Mouse (Mus musculus) lung, postnatal 0 days (tissue): ENCODE results near the gene Acsl1. TPM values are rescaled to one million over a fixed set of nuclear protein-coding genes. Genes with fewer than 3 reads are reported as not detected.

ENCODE experiments used
- ATAC-seq: fragments of 200-750 bp; cut with Nextera tagmentation; 2 replicates; pipeline ENCODE4 v1.8.0; 2017; ENCODE audit warnings: moderate library complexity
- DNase-seq: peaks from one replicate; pipeline ENCODE4 v3.0.0-alpha.2; 2016; ENCODE audit warnings: low spot score
- H3K27ac ChIP-seq: fragments of 300-500 bp; sonication (generic); 2 replicates; pipeline ENCODE4 v1.5.1; 2014; ENCODE audit warnings: antibody characterized with exemption, mild to moderate bottlenecking, low read length, mixed read lengths
- H3K27me3 ChIP-seq: fragments of 300-500 bp; sonication (generic); replicated peaks from 2 replicates; pipeline ENCODE4 v1.6.1; 2014; ENCODE audit warnings: low read length, mixed read lengths; ENCODE audit not compliant: insufficient read depth
- H3K36me3 ChIP-seq: fragments of 300-500 bp; sonication (generic); 2 replicates; pipeline ENCODE4 v1.6.1; 2014; ENCODE audit warnings: low read length, mixed read lengths; ENCODE audit not compliant: insufficient read depth
- H3K4me1 ChIP-seq: fragments of 300-500 bp; sonication (generic); 2 replicates; pipeline ENCODE4 v1.6.1; 2014; ENCODE audit warnings: antibody characterized with exemption, low read depth, low read length, mixed read lengths; ENCODE audit not compliant: insufficient read depth
- H3K4me2 ChIP-seq: fragments of 300-500 bp; sonication (generic); replicated peaks from 2 replicates; pipeline ENCODE4 v1.6.1; 2014; ENCODE audit warnings: low read depth, mild to moderate bottlenecking, low read length, moderate library complexity, mixed read lengths
- H3K4me3 ChIP-seq: fragments of 300-500 bp; sonication (generic); 2 replicates; pipeline ENCODE4 v1.5.1; 2014; ENCODE audit warnings: low read depth, low read length
- H3K9ac ChIP-seq: fragments of 300-500 bp; sonication (generic); replicated peaks from 2 replicates; pipeline ENCODE4 v1.6.1; 2014; ENCODE audit warnings: low read depth, mild to moderate bottlenecking
- H3K9me3 ChIP-seq: fragments of 300-500 bp; sonication (generic); 2 replicates; pipeline ENCODE4 v1.6.1; 2016; ENCODE audit warnings: low read length, mixed read lengths
- CTCF ChIP-seq: IDR thresholded peaks from 2 replicates; pipeline ENCODE4 v1.5.1; 2016; ENCODE audit warnings: antibody characterized with exemption, mild to moderate bottlenecking
- EP300 ChIP-seq: IDR thresholded peaks from 2 replicates; pipeline ENCODE4 v1.6.1; 2016; ENCODE audit warnings: antibody characterized with exemption, mild to moderate bottlenecking, control low read depth
- WGBS: fragments of 180-500 bp; shearing (Covaris S2); extraction: QIAGEN DNeasy Blood & Tissue Kit; methylation state at CpG from one replicate; pipeline ENCODE4 v1.1.7; 2014; 5-methylcytosine and 5-hydroxymethylcytosine counted together
- polyA plus RNA-seq: library from polyadenylated mRNA; unstranded; fragments of >200 nt; fragmentation: Nextera tagmentation; extraction: Ambion mirVana; gene quantifications from 2 replicates; pipeline ENCODE4 v1.2.1, GENCODE M21; 2015

Acsl1 gene
- polyA plus RNA-seq, 1 experiment from 2014 or later: 17.4 TPM

DNA sequence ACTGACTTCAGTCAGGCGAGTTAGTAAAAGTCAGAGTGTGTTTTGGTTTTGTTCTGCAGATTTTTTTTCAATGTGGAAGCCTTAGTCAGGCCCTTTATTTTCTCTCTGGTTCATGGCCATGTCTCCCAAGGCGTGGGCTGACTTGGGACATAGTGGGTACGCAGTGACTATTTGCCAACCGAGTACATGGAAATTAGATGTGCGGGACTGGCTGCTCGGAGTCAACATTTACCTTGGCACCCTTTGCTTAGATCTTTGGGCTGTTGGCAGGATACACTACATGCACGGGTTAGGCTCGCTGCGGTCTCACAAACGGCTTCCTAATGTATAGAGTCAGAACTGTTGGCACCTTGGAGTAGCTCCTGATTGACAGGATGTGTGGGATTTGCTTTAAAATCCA, 7.9 kb downstream of the Acsl1 start:
- ATAC-seq (peak; percentile 46), DNase-seq (peak; percentile 50)
- peaks cover 5% of the 10 kb centered on the region; the same call in 1 of the 2 replicates for H3K4me1 ChIP-seq
- H3K9me3 ChIP-seq: no peaks in the 10 kb centered on the region
- TF ChIP-seq CTCF (no peak), EP300 (no peak)
- WGBS: 56% methylated on average over 10 of the region's 10 CpGs
- H3K36me3 ChIP-seq: no peaks in the 10 kb centered on the region
- H3K27ac ChIP-seq: no peak overlapping the region
- no peak overlapping the region for H3K9ac ChIP-seq
- H3K27me3 ChIP-seq: no peaks in the 10 kb centered on the region
- H3K4me3 ChIP-seq: no peak overlapping the region
- no peak overlapping the region for H3K4me2 ChIP-seq

DNA sequence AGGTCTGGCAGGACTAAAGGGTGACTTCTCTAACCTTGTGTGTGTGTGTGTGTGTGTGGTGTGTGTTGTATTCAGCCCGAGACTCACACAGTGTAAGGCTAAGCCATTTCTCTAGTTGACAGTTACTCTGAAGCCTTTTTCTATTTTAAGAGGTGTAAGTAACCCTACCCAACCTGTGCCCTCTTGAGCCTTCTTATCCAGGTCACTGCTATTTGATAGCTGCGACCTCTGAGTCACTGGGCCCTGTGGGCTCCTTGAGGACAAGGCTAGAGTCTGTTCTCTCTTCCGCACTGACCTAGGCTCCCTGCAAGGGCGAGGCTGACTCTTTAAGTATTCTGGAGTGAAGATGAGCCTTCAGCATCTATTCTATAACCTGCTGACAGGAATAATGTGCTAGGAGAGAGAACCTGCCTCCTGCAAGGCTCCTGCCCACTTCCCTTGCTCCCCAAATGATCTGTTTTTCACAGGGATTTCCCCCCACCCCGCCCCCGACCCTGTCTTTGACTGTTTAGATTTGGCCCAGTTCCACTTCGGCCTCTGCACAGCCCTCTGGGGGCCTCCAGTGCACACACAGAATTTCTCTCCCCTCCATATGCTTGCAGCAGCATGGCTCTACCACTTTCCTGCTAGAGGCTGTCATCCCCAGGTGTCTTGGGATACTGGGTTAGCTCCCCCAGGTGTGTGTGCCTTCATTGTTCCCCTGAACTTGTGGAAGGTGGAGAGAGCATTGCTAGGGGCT, 9.1 kb downstream of the Acsl1 start:
- TF ChIP-seq CTCF (no peak), EP300 (no peak)
- ATAC-seq: peak; percentile 46
- Histone ChIP-seq H3K36me3 (no peaks in the 10 kb centered on the region), H3K27ac (peak overlapping the region; percentile 20; the same call in 1 of the 2 replicates), H3K4me3 (no peak overlapping the region), H3K4me1 (peaks cover 5% of the 10 kb centered on the region; the same call in 1 of the 2 replicates), H3K27me3 (no peaks in the 10 kb centered on the region), H3K4me2 (no peak overlapping the region), H3K9ac (no peak overlapping the region), H3K9me3 (no peaks in the 10 kb centered on the region)
- DNase-seq: no peak
- WGBS: 26% methylated on average over 7 of the region's 7 CpGs

GRCm38 (mm10) chr8:46480533-46480900, 9.7 kb downstream of the Acsl1 start:
- Histone ChIP-seq H3K9ac (no peak overlapping the region), H3K36me3 (no peaks in the 10 kb centered on the region), H3K4me3 (no peak overlapping the region), H3K27ac (no peak overlapping the region), H3K4me2 (no peak overlapping the region), H3K27me3 (no peaks in the 10 kb centered on the region), H3K9me3 (no peaks in the 10 kb centered on the region), H3K4me1 (peaks cover 5% of the 10 kb centered on the region; the same call in 1 of the 2 replicates)
- DNase-seq (no peak), ATAC-seq (no peak)
- TF ChIP-seq EP300 (no peak), CTCF (no peak)
- 45% methylated on average over 6 of the region's 6 CpGs for WGBS

GRCm38 (mm10) chr8:46482771-46483170, 11.9 kb downstream of the Acsl1 start:
- H3K4me1 ChIP-seq: peaks cover 5% of the 10 kb centered on the region; the same call in 1 of the 2 replicates
- H3K9ac ChIP-seq: no peak overlapping the region
- no peak overlapping the region for H3K4me3 ChIP-seq
- H3K36me3 ChIP-seq: no peaks in the 10 kb centered on the region
- DNase-seq: no peak
- no peaks in the 10 kb centered on the region for H3K9me3 ChIP-seq
- H3K4me2 ChIP-seq: no peak overlapping the region
- WGBS: 83% methylated on average over 4 of the region's 4 CpGs
- H3K27ac ChIP-seq: no peak overlapping the region
- TF ChIP-seq CTCF (no peak), EP300 (no peak)
- no peak for ATAC-seq
- H3K27me3 ChIP-seq: no peaks in the 10 kb centered on the region

GRCm38 (mm10) chr8:46483247-46483646, 12.4 kb downstream of the Acsl1 start:
- Histone ChIP-seq H3K27ac (no peak overlapping the region), H3K36me3 (no peaks in the 10 kb centered on the region), H3K4me1 (peaks cover 5% of the 10 kb centered on the region; the same call in 1 of the 2 replicates), H3K27me3 (no peaks in the 10 kb centered on the region), H3K9me3 (no peaks in the 10 kb centered on the region), H3K4me3 (no peak overlapping the region), H3K4me2 (no peak overlapping the region), H3K9ac (no peak overlapping the region)
- DNase-seq: no peak
- 34% methylated on average over 4 of the region's 4 CpGs for WGBS
- TF ChIP-seq EP300: no peak
- no peak for TF ChIP-seq CTCF
- ATAC-seq: no peak

GRCm38 (mm10) chr8:46484077-46484476, 13.2 kb downstream of the Acsl1 start:
- WGBS: 30% methylated on average over 4 of the region's 4 CpGs
- Histone ChIP-seq H3K4me2 (no peak overlapping the region), H3K27me3 (no peaks in the 10 kb centered on the region), H3K4me1 (peaks cover 5% of the 10 kb centered on the region; the same call in 1 of the 2 replicates), H3K9me3 (no peaks in the 10 kb centered on the region), H3K9ac (no peak overlapping the region), H3K27ac (no peak overlapping the region), H3K4me3 (no peak overlapping the region), H3K36me3 (no peaks in the 10 kb centered on the region)
- ATAC-seq (peak; percentile 58), DNase-seq (no peak)
- no peak for TF ChIP-seq CTCF
- no peak for TF ChIP-seq EP300
